Mouse (Mus musculus) hindbrain, embryonic 16.5 days (tissue): ENCODE data around the gene Aplp2. TPM values are rescaled to one million over a fixed set of nuclear protein-coding genes. Genes with fewer than 3 reads are reported as not detected.

Experiments used
- ATAC-seq: fragments of 200-750 bp; cut with Nextera tagmentation; 2 replicates; pipeline ENCODE4 v1.8.0; 2017; ENCODE audit warnings: moderate TSS enrichment, moderate library complexity
- H3K27ac ChIP-seq: fragments of 300-500 bp; sonication (generic); 2 replicates; pipeline ENCODE4 v1.5.1; 2014; ENCODE audit warnings: low read depth, mild to moderate bottlenecking, control low read depth, low read length, moderate library complexity
- H3K27me3 ChIP-seq: fragments of 300-500 bp; sonication (generic); replicated peaks from 2 replicates; pipeline ENCODE4 v1.6.1; 2014; ENCODE audit warnings: low read length; ENCODE audit not compliant: control insufficient read depth, insufficient read depth
- H3K36me3 ChIP-seq: fragments of 300-500 bp; sonication (generic); 2 replicates; pipeline ENCODE4 v1.6.1; 2014; ENCODE audit warnings: mild to moderate bottlenecking, low read length, moderate library complexity, mixed read lengths; ENCODE audit not compliant: control insufficient read depth, insufficient read depth
- H3K4me1 ChIP-seq: fragments of 300-500 bp; sonication (generic); 2 replicates; pipeline ENCODE4 v1.6.1; 2014; ENCODE audit warnings: low read depth, low read length; ENCODE audit not compliant: control insufficient read depth, insufficient read depth
- H3K4me2 ChIP-seq: fragments of 300-500 bp; sonication (generic); 2 replicates; pipeline ENCODE4 v1.6.1; 2014; ENCODE audit warnings: mild to moderate bottlenecking, low read length, control low read depth, moderate library complexity
- H3K4me3 ChIP-seq: fragments of 300-500 bp; sonication (generic); 2 replicates; pipeline ENCODE4 v1.5.1; 2014; ENCODE audit warnings: mild to moderate bottlenecking, low read length, control low read depth, moderate library complexity
- H3K9ac ChIP-seq: fragments of 300-500 bp; sonication (generic); 2 replicates; pipeline ENCODE4 v1.6.1; 2014; ENCODE audit warnings: low read depth, mild to moderate bottlenecking, control low read depth, low read length, moderate library complexity
- H3K9me3 ChIP-seq: fragments of 300-500 bp; sonication (generic); 2 replicates; pipeline ENCODE4 v1.6.1; 2014; ENCODE audit warnings: mild to moderate bottlenecking, low read length, moderate library complexity; ENCODE audit not compliant: control insufficient read depth
- WGBS: fragments of 180-500 bp; shearing (Covaris S2); extraction: QIAGEN DNeasy Blood & Tissue Kit; methylation state at CpG from one replicate; pipeline ENCODE4 v1.1.7; 2014; 5-methylcytosine and 5-hydroxymethylcytosine counted together
- polyA plus RNA-seq: library from polyadenylated mRNA; unstranded; fragments of >200 nt; fragmentation: Nextera tagmentation; extraction: Ambion mirVana; gene quantifications from 2 replicates; pipeline ENCODE4 v1.2.1, GENCODE M21; 2015

The Aplp2 gene
- polyA plus RNA-seq, 1 experiment from 2014 or later = 464 TPM

- Histone ChIP-seq H3K4me3 (no peak overlapping the region), H3K4me1 (no peaks in the 10 kb centered on the region), H3K27me3 (no peaks in the 10 kb centered on the region), H3K27ac (no peak overlapping the region), H3K4me2 (no peak overlapping the region), H3K36me3 (no peaks in the 10 kb centered on the region), H3K9me3 (no peaks in the 10 kb centered on the region), H3K9ac (no peak overlapping the region)
- ATAC-seq = no peak
Measured at GRCm38 (mm10) chr9:31196742-31197141, 14.9 kb downstream of the Aplp2 start.

- no peak overlapping the region for H3K9ac ChIP-seq
- 90% methylated on average over 1 of the region's 1 CpGs for WGBS
- no peaks in the 10 kb centered on the region for H3K36me3 ChIP-seq
- H3K27me3 ChIP-seq = no peaks in the 10 kb centered on the region
- no peak overlapping the region for H3K4me3 ChIP-seq
- ATAC-seq = no peak
- H3K4me2 ChIP-seq = no peak overlapping the region
- H3K4me1 ChIP-seq = no peaks in the 10 kb centered on the region
- no peak overlapping the region for H3K27ac ChIP-seq
- H3K9me3 ChIP-seq = no peaks in the 10 kb centered on the region
Measured at GRCm38 (mm10) chr9:31195573-31195972, 16.0 kb downstream of the Aplp2 start.

- Histone ChIP-seq H3K4me2 (no peak overlapping the region), H3K27ac (no peak overlapping the region), H3K36me3 (no peaks in the 10 kb centered on the region), H3K9ac (no peak overlapping the region), H3K4me3 (no peak overlapping the region), H3K4me1 (no peaks in the 10 kb centered on the region), H3K27me3 (no peaks in the 10 kb centered on the region), H3K9me3 (no peaks in the 10 kb centered on the region)
- ATAC-seq = no peak
- 89% methylated on average over 7 of the region's 7 CpGs for WGBS
Measured at GRCm38 (mm10) chr9:31192378-31192777, 19.2 kb downstream of the Aplp2 start.

- no peaks in the 10 kb centered on the region for H3K4me1 ChIP-seq
- ATAC-seq = no peak
- no peaks in the 10 kb centered on the region for H3K9me3 ChIP-seq
- no peak overlapping the region for H3K4me2 ChIP-seq
- H3K27me3 ChIP-seq = no peaks in the 10 kb centered on the region
- no peak overlapping the region for H3K4me3 ChIP-seq
- H3K9ac ChIP-seq = no peak overlapping the region
- no peak overlapping the region for H3K27ac ChIP-seq
- no peaks in the 10 kb centered on the region for H3K36me3 ChIP-seq
- WGBS = 79% methylated on average over 7 of the region's 7 CpGs
Measured at GRCm38 (mm10) chr9:31191543-31191942, 20.1 kb downstream of the Aplp2 start.

- no peak for ATAC-seq
- Histone ChIP-seq H3K27ac (no peak overlapping the region), H3K9ac (no peak overlapping the region), H3K4me1 (no peaks in the 10 kb centered on the region), H3K27me3 (no peaks in the 10 kb centered on the region), H3K9me3 (no peaks in the 10 kb centered on the region), H3K4me2 (no peak overlapping the region), H3K36me3 (no peaks in the 10 kb centered on the region), H3K4me3 (no peak overlapping the region)
- WGBS = 74% methylated on average over 2 of the region's 2 CpGs
Measured at GRCm38 (mm10) chr9:31189194-31189593, 22.4 kb downstream of the Aplp2 start.

- H3K36me3 ChIP-seq = no peaks in the 10 kb centered on the region
- H3K27ac ChIP-seq = no peak overlapping the region
- ATAC-seq = no peak
- H3K27me3 ChIP-seq = no peaks in the 10 kb centered on the region
- H3K4me3 ChIP-seq = no peak overlapping the region
- 96% methylated on average over 5 of the region's 5 CpGs for WGBS
- peaks cover 5% of the 10 kb centered on the region; the same call in 1 of the 2 replicates for H3K4me1 ChIP-seq
- H3K9me3 ChIP-seq = no peaks in the 10 kb centered on the region
- no peak overlapping the region for H3K9ac ChIP-seq
- H3K4me2 ChIP-seq = no peak overlapping the region
Measured at GRCm38 (mm10) chr9:31184439-31184838, 27.2 kb downstream of the Aplp2 start.

- ATAC-seq = no peak
- H3K27ac ChIP-seq = no peak overlapping the region
- H3K27me3 ChIP-seq = no peaks in the 10 kb centered on the region
- H3K4me3 ChIP-seq = no peak overlapping the region
- H3K4me1 ChIP-seq = peaks cover 5% of the 10 kb centered on the region; the same call in 1 of the 2 replicates
- no peaks in the 10 kb centered on the region for H3K36me3 ChIP-seq
- H3K9me3 ChIP-seq = no peaks in the 10 kb centered on the region
- WGBS = 85% methylated on average over 4 of the region's 4 CpGs
- no peak overlapping the region for H3K4me2 ChIP-seq
- H3K9ac ChIP-seq = no peak overlapping the region
Measured at GRCm38 (mm10) chr9:31183061-31183460, 28.6 kb downstream of the Aplp2 start.

- no peak for ATAC-seq
- Histone ChIP-seq H3K9ac (no peak overlapping the region), H3K27me3 (no peaks in the 10 kb centered on the region), H3K4me1 (peaks cover 10% of the 10 kb centered on the region), H3K36me3 (no peaks in the 10 kb centered on the region), H3K27ac (no peak overlapping the region), H3K4me3 (no peak overlapping the region), H3K4me2 (no peak overlapping the region), H3K9me3 (no peaks in the 10 kb centered on the region)
- WGBS = 70% methylated on average over 10 of the region's 10 CpGs
Measured at GRCm38 (mm10) chr9:31181291-31182085, 30.1 kb downstream of the Aplp2 start.

- H3K4me3 ChIP-seq = no peak overlapping the region
- H3K9me3 ChIP-seq = no peaks in the 10 kb centered on the region
- no peaks in the 10 kb centered on the region; the same call in 1 of the 2 replicates for H3K36me3 ChIP-seq
- no peak overlapping the region for H3K9ac ChIP-seq
- 75% methylated on average over 6 of the region's 6 CpGs for WGBS
- no peak overlapping the region for H3K27ac ChIP-seq
- H3K27me3 ChIP-seq = no peaks in the 10 kb centered on the region
- peaks cover 12% of the 10 kb centered on the region for H3K4me1 ChIP-seq
- H3K4me2 ChIP-seq = no peak overlapping the region
- no peak for ATAC-seq
Measured at GRCm38 (mm10) chr9:31177692-31178091, 33.9 kb downstream of the Aplp2 start.
